Mouse (Mus musculus) limb, embryonic 14.5 days (tissue): ENCODE results near the gene Cops7b. TPM values are rescaled to one million over a fixed set of nuclear protein-coding genes. Genes with fewer than 3 reads are reported as not detected.
"Not testable (repeated sequence)": the region's sequence is repeated elsewhere in the genome, so short reads cannot be mapped to it uniquely, and the experiment has no call there.

Experiments
- ATAC-seq: fragments of 200-750 bp; cut with Nextera tagmentation; 2 replicates; pipeline ENCODE4 v1.8.0; 2017; ENCODE audit warnings: low read depth, moderate number of reproducible peaks, moderate TSS enrichment; ENCODE audit not compliant: low FRiP score
- DNase-seq: peaks from one replicate; pipeline ENCODE4 v3.0.0-alpha.2; 2015; ENCODE audit warnings: low spot score
- H3K27ac ChIP-seq: fragments of 300-500 bp; sonication (generic); replicated peaks from 2 replicates; pipeline ENCODE4 v1.5.1; 2014; ENCODE audit warnings: low read depth, mild to moderate bottlenecking, low read length, moderate library complexity, mixed read lengths
- H3K27me3 ChIP-seq: fragments of 300-500 bp; sonication (generic); 2 replicates; pipeline ENCODE4 v1.6.1; 2014; ENCODE audit warnings: low read length, mixed read lengths; ENCODE audit not compliant: control insufficient read depth, insufficient read depth
- H3K36me3 ChIP-seq: fragments of 300-500 bp; sonication (generic); 2 replicates; pipeline ENCODE4 v1.6.1; 2014; ENCODE audit warnings: mild to moderate bottlenecking, low read length, moderate library complexity, mixed read lengths; ENCODE audit not compliant: control insufficient read depth, insufficient read depth
- H3K4me1 ChIP-seq: fragments of 300-500 bp; sonication (generic); 2 replicates; pipeline ENCODE4 v1.6.1; 2014; ENCODE audit warnings: antibody characterized with exemption, low read length, mixed read lengths; ENCODE audit not compliant: control insufficient read depth, insufficient read depth
- H3K4me2 ChIP-seq: fragments of 300-500 bp; sonication (generic); replicated peaks from 2 replicates; pipeline ENCODE4 v1.6.1; 2014; ENCODE audit warnings: low read depth, mild to moderate bottlenecking, low read length, moderate library complexity; ENCODE audit not compliant: severe bottlenecking
- H3K4me3 ChIP-seq: fragments of 300-500 bp; sonication (generic); replicated peaks from 2 replicates; pipeline ENCODE4 v1.5.1; 2014; ENCODE audit warnings: low read length
- H3K9ac ChIP-seq: fragments of 300-500 bp; sonication (generic); 2 replicates; pipeline ENCODE4 v1.6.1; 2014; ENCODE audit warnings: mild to moderate bottlenecking, low read depth, low read length, moderate library complexity; ENCODE audit not compliant: severe bottlenecking
- H3K9me3 ChIP-seq: fragments of 300-500 bp; sonication (generic); 2 replicates; pipeline ENCODE4 v1.6.1; 2016; ENCODE audit warnings: low read length; ENCODE audit not compliant: control insufficient read depth
- POLR2A ChIP-seq: fragments of 200-500 bp; IDR thresholded peaks from 2 replicates; pipeline ENCODE4 v1.8.0; 2012; ENCODE audit warnings: inconsistent platforms, mild to moderate bottlenecking, moderate library complexity, borderline replicate concordance; ENCODE audit not compliant: insufficient read depth, insufficient read length; ENCODE audit errors: extremely low read depth
- WGBS: fragments of 180-500 bp; shearing (Covaris S2); extraction: QIAGEN DNeasy Blood & Tissue Kit; methylation state at CpG from one replicate; pipeline ENCODE4 v1.1.7; 2014; 5-methylcytosine and 5-hydroxymethylcytosine counted together
- polyA plus RNA-seq, 2 experiments: library from polyadenylated mRNA; depleted of rRNA in 1 of 2; stranded (reverse) in 1 of 2; unstranded in 1 of 2; fragments of >200 nt; fragmentation: Nextera tagmentation in 1 of 2; extraction: Ambion mirVana in 1 of 2; gene quantifications; 2 replicates each; pipeline versions ENCODE4 v1.2.1 to v1.2.3; 2012 to 2014

The Cops7b gene
- polyA plus RNA-seq (2012; rRNA removed) (62.1 and 68.9 TPM in 2 replicates), polyA plus RNA-seq (2014; fragmentation: Nextera tagmentation; extraction: Ambion mirVana) (35.6 and 42.6 TPM in 2 replicates)

- Histone ChIP-seq H3K27ac (peak within 1 kb of the TSS; percentile 67), H3K9ac (peak within 1 kb of the TSS; percentile 87), H3K4me2 (peak within 1 kb of the TSS; percentile 63), H3K4me3 (peak within 1 kb of the TSS; percentile 92), H3K9me3 (no peaks in the 10 kb centered on the region), H3K36me3 (0 out of 2 replicates have a peak, but pooled peaks cover 3% of the 10 kb centered on the region), H3K4me1 (peaks cover 7% of the 10 kb centered on the region; the same call in 1 of the 2 replicates), H3K27me3 (no peaks in the 10 kb centered on the region)
- no peak for TF ChIP-seq POLR2A
- DNase-seq = peak; percentile 96
- peak; percentile 96 for ATAC-seq
- WGBS = 1% methylated on average over 24 of the region's 26 CpGs
These were observed at the start of gene Cops7b, which contains the start of gene Pde6d for GRCm38 (mm10) chr1:86582451-86583096. Gene Cops7b (plus strand): TSS chr1:86582904. Gene Pde6d (minus strand): TSS chr1:86582629.

- WGBS = 87% methylated on average over 6 of the region's 6 CpGs
- Histone ChIP-seq H3K9me3 (no peaks in the 10 kb centered on the region; the same call in 1 of the 2 replicates), H3K36me3 (peaks cover 30% of the 10 kb centered on the region), H3K4me2 (no peak overlapping the region), H3K27me3 (no peaks in the 10 kb centered on the region), H3K4me1 (0 out of 2 replicates have a peak, but pooled peaks cover 6% of the 10 kb centered on the region), H3K4me3 (no peak overlapping the region), H3K9ac (no peak overlapping the region), H3K27ac (no peak overlapping the region)
- DNase-seq = no peak
- ATAC-seq = no peak
- TF ChIP-seq POLR2A = no peak
These were observed 49.1 kb upstream of the Cops7b start for GRCm38 (mm10) chr1:86533411-86534130.

DNA sequence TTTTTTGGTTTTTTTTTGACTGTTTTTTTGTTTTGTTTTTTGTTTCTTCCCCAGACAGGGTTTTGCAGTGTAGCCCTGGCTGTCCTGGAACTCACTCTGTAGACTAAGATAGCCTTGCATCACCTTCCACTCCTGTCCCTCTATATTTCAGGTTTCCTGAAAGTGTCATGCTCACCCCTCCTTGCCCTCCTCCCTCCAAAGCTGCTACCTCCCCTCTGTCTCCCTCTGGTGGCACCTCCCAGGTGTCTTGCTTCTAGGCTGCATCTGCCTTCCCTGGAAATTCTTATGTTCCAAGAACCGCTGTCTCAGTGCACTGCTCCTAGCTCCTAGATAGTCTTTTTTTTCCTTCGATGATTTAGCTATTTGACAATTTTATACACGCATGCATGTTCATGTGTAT, 44.3 kb upstream of the Cops7b start:
- Histone ChIP-seq H3K36me3 (peaks cover 24% of the 10 kb centered on the region), H3K27me3 (no peaks in the 10 kb centered on the region), H3K9me3 (no peaks in the 10 kb centered on the region; the same call in 1 of the 2 replicates), H3K4me2 (no peak overlapping the region), H3K4me1 (no peaks in the 10 kb centered on the region), H3K9ac (no peak overlapping the region), H3K27ac (no peak overlapping the region), H3K4me3 (no peak overlapping the region)
- TF ChIP-seq POLR2A = no peak
- WGBS = 60% methylated on average over 3 of the region's 3 CpGs
- ATAC-seq (no peak), DNase-seq (no peak)

DNA sequence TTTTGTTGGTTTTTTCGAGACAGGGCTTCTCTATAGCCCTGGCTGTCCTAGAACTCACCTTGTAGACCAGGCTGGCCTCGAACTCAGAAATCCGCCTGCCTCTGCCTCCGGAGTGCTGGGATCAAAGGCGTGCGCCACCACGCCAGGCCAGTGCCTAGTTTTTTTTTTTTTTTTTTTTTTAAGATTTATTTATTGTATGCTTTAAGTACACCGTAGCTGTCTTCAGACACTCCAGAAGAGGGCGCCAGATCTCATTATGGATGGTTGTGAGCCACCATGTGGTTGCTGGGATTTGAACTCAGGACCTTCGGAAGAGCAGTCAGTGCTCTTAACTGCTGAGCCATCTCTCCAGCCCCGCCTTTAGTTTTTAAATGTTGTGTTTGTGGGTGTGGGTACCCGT, 43.1 kb upstream of the Cops7b start:
- not testable (repeated sequence) for DNase-seq, H3K9me3 ChIP-seq, H3K27ac ChIP-seq, H3K27me3 ChIP-seq, H3K4me1 ChIP-seq, H3K4me3 ChIP-seq, H3K4me2 ChIP-seq, ATAC-seq, H3K9ac ChIP-seq
- H3K36me3 ChIP-seq = peaks cover 32% of the 10 kb centered on the region
- WGBS = 87% methylated on average over 12 of the region's 12 CpGs

- H3K9ac ChIP-seq = no peak overlapping the region
- no peak for TF ChIP-seq POLR2A
- ATAC-seq (no peak), DNase-seq (no peak)
- no peak overlapping the region for H3K4me2 ChIP-seq
- no peaks in the 10 kb centered on the region for H3K9me3 ChIP-seq
- no peak overlapping the region for H3K27ac ChIP-seq
- H3K27me3 ChIP-seq = no peaks in the 10 kb centered on the region
- H3K4me3 ChIP-seq = no peak overlapping the region
- peaks cover 57% of the 10 kb centered on the region for H3K36me3 ChIP-seq
- 85% methylated on average over 2 of the region's 2 CpGs for WGBS
- no peaks in the 10 kb centered on the region for H3K4me1 ChIP-seq
These were observed 40.1 kb upstream of the Cops7b start for GRCm38 (mm10) chr1:86542584-86542983.
